Mouse (Mus musculus) 3T3-L1 (cell line): ENCODE results near the gene Hpcal4.

Experiments used
- DNase-seq: peaks from one replicate; pipeline ENCODE4 v3.0.0-alpha.2; 2015; ENCODE audit warnings: low read depth, low spot score

Gene Hpcal4

DNA sequence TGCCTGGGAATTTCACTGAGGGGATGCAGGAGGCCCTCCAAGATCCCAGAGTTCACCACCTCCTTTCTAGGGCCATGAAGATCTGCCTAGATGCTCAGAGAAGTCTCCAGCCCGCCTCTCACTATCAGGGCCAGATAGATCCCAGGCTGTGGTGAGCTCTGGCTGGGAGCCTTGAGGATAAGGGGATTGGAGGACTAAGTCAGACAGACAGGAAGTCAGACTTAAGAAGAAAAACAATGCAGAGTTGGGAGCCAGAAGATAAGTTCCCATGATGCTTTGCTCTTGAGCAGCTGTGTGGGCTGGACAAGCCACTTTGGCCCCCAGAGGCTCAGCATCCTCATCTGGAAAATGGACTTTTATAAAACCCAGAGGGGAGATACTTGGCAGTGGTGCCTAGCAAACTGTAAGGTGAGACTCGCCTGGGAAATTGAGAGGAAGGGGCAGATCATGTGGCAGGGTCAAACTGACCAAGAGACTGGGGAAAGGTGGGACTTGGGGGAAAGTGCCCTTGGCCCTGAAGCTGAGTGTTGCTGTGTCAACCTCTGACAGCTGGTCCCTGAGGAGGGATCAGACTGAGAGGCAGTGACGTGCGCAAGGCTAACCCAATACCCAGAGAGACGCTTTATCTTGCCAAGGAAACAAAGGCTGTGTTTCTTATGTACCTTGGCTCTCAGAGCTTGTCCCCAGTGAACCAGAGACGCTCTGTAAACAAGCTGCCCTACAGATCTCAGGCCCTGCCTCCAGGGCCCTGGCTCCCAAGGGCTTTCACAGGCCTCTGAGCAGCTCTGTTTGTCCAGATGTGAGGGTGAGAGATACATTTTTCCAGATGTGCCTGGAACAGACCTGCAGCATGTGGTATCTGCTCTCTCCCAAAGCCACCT lies 54.6 kb downstream of the Hpcal4 start:
- no peak for DNase-seq

DNA sequence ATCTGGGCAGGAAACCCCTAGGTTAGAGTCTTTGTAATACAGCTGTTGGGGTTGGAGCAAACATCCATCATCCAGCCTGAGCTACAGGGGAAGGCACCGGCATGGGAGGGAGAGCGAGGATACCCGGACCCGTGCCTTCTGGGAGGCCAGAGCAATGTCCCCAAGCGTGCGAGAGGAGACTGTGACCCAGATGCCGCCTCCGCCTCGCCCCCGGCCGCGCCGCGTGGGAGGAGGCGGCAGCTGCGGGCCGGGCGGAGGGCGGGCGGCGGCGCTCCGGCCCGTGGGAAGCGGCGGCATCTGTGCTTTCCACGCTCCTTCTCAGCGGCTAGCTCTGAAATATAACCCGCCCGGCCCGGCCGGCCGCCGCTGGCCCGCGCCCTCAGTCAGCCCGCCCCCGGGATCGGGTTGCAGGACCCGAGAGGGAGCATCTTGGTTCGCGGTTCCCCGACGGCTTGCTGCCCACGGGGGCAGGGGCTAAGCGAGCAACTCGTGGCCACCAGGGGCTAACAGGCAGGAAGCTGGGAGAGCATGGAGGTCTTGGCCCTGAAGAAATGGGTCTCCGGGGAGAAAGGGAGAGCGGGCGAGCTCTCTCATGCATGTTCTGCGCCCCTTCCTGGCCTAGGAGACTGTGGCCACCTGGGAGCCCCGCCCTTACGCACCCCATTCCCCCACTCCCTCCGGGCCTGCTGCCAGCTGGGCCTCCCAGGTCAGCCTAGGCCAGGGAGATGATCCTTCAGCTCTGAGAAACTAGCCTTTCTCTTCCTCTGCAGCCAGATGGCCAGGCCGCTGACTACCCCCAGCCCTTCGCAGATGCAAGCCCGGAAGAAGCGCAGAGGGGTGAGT lies 56.6 kb downstream of the Hpcal4 start:
- no peak for DNase-seq
